Mouse (Mus musculus): ENCODE measurements around the gene Ripor3.

DNA sequence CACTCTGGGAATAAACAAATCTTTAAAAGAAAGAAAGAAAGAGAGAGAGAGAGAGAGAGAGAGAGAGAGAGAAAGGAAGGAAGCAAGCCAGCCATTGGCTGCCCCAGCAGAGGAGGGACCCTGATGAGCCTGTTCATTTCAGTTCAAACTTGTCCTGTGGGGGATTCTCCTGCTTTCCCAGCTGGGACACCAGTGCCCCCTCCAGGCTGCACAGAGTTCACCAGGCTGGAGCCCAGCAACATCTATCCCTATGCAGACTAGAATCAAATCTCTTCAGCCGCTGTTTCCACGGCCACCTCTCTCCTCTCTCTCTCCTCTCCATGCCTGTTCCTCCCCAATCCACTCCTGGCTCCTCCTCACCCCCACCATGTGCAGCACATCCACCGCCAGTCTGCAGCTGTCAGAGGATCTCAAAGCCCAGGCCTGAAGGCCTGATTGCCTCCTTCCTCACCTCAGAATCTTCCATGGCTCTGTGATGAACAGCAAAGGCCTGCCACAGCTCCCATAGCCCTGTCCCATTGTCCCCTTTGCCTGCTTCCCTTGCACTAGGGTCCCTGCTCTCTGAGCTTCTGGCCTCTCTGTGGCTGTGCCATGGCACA is 11.2 kb downstream of the Ripor3 start:
- TF ChIP-seq POLR2AphosphoS5 (IDR thresholded peaks at IDR 0.05; ENCODE audit: insufficient replicate concordance, low read depth, low read length), result no peak
- no peak for TF ChIP-seq CTCF (IDR thresholded peaks at IDR 0.05; ENCODE audit: low read depth, low read length)
- no peak for TF ChIP-seq GATA1 (IDR thresholded peaks at IDR 0.05; ENCODE audit: borderline replicate concordance, low read length)
- TF ChIP-seq TAL1 (conservative IDR thresholded peaks at IDR 0.05; ENCODE audit: low read depth, low read length), result no peak
- no peak for TF ChIP-seq GATA2 (IDR thresholded peaks at IDR 0.05; ENCODE audit: borderline replicate concordance, low read depth, low read length)

All from G1E (cell line).